Mouse (Mus musculus): ENCODE measurements around the gene Ift88. TPM values are rescaled to one million over a fixed set of nuclear protein-coding genes. Genes with fewer than 3 reads are reported as not detected.

Ift88 gene
- polyA plus RNA-seq, 1 experiment from 2014 or later: 2.6 TPM

DNA sequence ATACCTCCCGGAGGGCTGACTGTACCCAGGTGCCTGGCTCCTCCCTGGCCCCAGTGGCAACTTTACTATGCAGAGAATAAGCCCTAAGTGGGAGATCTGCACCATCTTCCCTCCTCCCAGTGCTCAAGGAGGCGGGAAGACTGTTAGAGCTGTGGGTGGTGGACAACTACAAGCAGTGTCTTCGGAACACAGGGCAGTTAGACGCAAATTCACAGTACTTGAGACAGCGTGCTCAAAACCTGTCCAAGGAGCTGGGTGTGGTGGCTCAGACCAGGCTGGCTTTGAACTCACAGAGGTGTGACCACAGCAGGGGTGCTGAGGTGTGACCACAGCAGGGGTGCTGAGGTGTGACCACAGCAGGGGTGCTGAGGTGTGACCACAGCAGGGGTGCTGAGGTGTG lies 130.6 kb downstream of the Ift88 start:
- no peaks in the 10 kb centered on the region for H3K27me3 ChIP-seq (replicated peaks)
- no peaks in the 10 kb centered on the region for H3K9me3 ChIP-seq (replicated peaks)
- H3K9ac ChIP-seq: no peak overlapping the region
- no peaks in the 10 kb centered on the region for H3K4me1 ChIP-seq
- H3K4me2 ChIP-seq: no peak overlapping the region
- no peak overlapping the region for H3K4me3 ChIP-seq
- H3K36me3 ChIP-seq: peaks cover 7% of the 10 kb centered on the region
- no peak overlapping the region for H3K27ac ChIP-seq
- ATAC-seq: no peak
- 82% methylated on average over 5 of the region's 5 CpGs for WGBS (ENCODE audit: insufficient replicate concordance)

GRCm38 (mm10) chr14:57555471-57556070 lies 131.7 kb downstream of the Ift88 start:
- no peak for ATAC-seq
- Histone ChIP-seq H3K4me1 (no peaks in the 10 kb centered on the region), H3K9me3 (replicated peaks) (no peaks in the 10 kb centered on the region), H3K27ac (no peak overlapping the region), H3K4me2 (no peak overlapping the region), H3K9ac (no peak overlapping the region), H3K36me3 (no peaks in the 10 kb centered on the region; the same call in 1 of the 2 replicates), H3K27me3 (replicated peaks) (no peaks in the 10 kb centered on the region), H3K4me3 (no peak overlapping the region)
- WGBS (ENCODE audit: insufficient replicate concordance): 72% methylated on average over 7 of the region's 7 CpGs

DNA sequence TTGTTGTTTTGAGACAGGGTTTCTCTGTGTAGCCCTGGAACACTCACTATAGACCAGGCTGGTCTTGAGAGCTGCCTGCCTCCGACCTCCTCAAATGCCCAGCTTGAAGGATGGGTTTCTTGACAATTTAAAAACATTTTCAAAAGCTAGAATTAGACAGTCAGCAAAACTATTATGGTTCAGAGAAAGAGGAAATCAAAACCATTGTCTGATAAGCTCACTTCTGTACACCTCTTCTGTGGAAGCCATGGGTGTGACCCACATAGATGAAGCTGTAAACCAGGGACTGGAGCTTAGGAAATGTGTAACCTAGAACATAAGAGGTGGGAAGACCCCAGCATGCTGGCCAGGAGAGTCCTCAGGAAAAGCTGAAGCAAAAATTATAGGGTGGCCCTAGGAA lies 133.1 kb downstream of the Ift88 start:
- H3K9me3 ChIP-seq (replicated peaks): no peaks in the 10 kb centered on the region
- WGBS (ENCODE audit: insufficient replicate concordance): 78% methylated on average over 1 of the region's 1 CpGs
- H3K27ac ChIP-seq: no peak overlapping the region
- H3K36me3 ChIP-seq: no peaks in the 10 kb centered on the region; the same call in 1 of the 2 replicates
- H3K27me3 ChIP-seq (replicated peaks): no peaks in the 10 kb centered on the region
- no peaks in the 10 kb centered on the region for H3K4me1 ChIP-seq
- H3K4me2 ChIP-seq: no peak overlapping the region
- no peak overlapping the region for H3K9ac ChIP-seq
- ATAC-seq: no peak
- no peak overlapping the region for H3K4me3 ChIP-seq

DNA sequence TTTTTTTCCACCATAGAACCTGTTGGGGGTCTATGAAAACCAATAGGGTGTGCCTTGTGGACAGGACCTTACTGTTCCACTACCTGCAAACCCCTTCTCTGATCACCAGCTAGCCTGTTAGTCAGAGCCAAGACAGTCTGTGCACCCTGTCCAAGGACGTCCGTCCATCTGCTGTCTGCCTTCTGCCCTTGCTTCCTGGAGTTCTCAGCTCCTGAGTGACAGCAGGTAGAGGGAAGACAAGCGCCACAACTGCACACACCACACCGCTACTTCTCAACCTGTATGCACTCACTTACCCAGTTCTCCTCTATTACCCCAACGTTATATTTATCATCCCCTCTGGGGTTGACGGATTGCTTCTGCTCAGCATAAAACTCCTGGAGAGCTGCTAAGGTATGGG lies 141.8 kb downstream of the Ift88 start:
- Histone ChIP-seq H3K36me3 (peaks cover 6% of the 10 kb centered on the region; the same call in 1 of the 2 replicates), H3K4me1 (peaks cover 8% of the 10 kb centered on the region; the same call in 1 of the 2 replicates), H3K4me2 (no peak overlapping the region), H3K4me3 (no peak overlapping the region), H3K27me3 (replicated peaks) (no peaks in the 10 kb centered on the region), H3K27ac (no peak overlapping the region), H3K9ac (no peak overlapping the region), H3K9me3 (replicated peaks) (no peaks in the 10 kb centered on the region)
- WGBS (ENCODE audit: insufficient replicate concordance): 85% methylated on average over 6 of the region's 6 CpGs
- no peak for ATAC-seq

Other genes starting within 250 kb of the Ift88 start
- 7.2 and 7.3 TPM in 2 replicates for gene Cryl1, start 25.5 kb upstream of the Ift88 start, polyA plus RNA-seq (2016; fragmentation: Nextera tagmentation; extraction: Ambion mirVana)
- gene Il17d, start 100.7 kb downstream of the Ift88 start, polyA plus RNA-seq (2016; fragmentation: Nextera tagmentation; extraction: Ambion mirVana): 0.68 and 1.4 TPM in 2 replicates
- gene Eef1akmt1, start 147.6 kb downstream of the Ift88 start, polyA plus RNA-seq (2016; fragmentation: Nextera tagmentation; extraction: Ambion mirVana): 53.6 and 54.5 TPM in 2 replicates
- gene Xpo4, start 241.4 kb downstream of the Ift88 start, polyA plus RNA-seq (2016; fragmentation: Nextera tagmentation; extraction: Ambion mirVana): 28.9 and 29.3 TPM in 2 replicates

All from liver, embryonic 12.5 days (tissue).